Mouse (Mus musculus) bone marrow, adult 2 months (tissue): ENCODE measurements around the gene Thsd7a. TPM values are rescaled to one million over a fixed set of nuclear protein-coding genes. Genes with fewer than 3 reads are reported as not detected.

ENCODE experiments used
- H3K27ac ChIP-seq: fragments of 200-500 bp; 2 replicates; pipeline ENCODE4 v1.5.1; 2012; ENCODE audit warnings: low read depth, mild to moderate bottlenecking, control low read depth, inconsistent platforms, low read length; ENCODE audit not compliant: control insufficient read depth, poor library complexity, insufficient read depth
- H3K4me1 ChIP-seq: fragments of 200-500 bp; 2 replicates; pipeline ENCODE4 v1.6.1; 2011; ENCODE audit warnings: low read length; ENCODE audit not compliant: control insufficient read depth, insufficient read depth
- H3K4me3 ChIP-seq: fragments of 200-500 bp; replicated peaks from 2 replicates; pipeline ENCODE3; 2011; ENCODE audit warnings: mild to moderate bottlenecking, low read depth, low read length, control low read depth; ENCODE audit not compliant: control insufficient read depth
- CTCF ChIP-seq: fragments of 200-500 bp; IDR thresholded peaks from 2 replicates; pipeline ENCODE4 v1.5.1; 2011; ENCODE audit warnings: low read length, control low read depth; ENCODE audit not compliant: control insufficient read depth, insufficient read depth
- POLR2A ChIP-seq: fragments of 200-500 bp; IDR thresholded peaks from 2 replicates; pipeline ENCODE4 v1.6.1; 2011; ENCODE audit warnings: low read depth, mild to moderate bottlenecking, control low read depth, low read length, borderline replicate concordance; ENCODE audit not compliant: control insufficient read depth
- WGBS: fragments of 180-500 bp; shearing (Covaris S2); methylation state at CpG from one replicate; pipeline ENCODE4 v1.1.7; 2018; 5-methylcytosine and 5-hydroxymethylcytosine counted together
- polyA plus RNA-seq: library from polyadenylated mRNA; stranded (reverse); fragments of >200 nt; gene quantifications from 2 replicates; pipeline ENCODE4 v1.2.4, GENCODE M21; 2011; ENCODE audit warnings: low replicate concordance; ENCODE audit not compliant: missing spikeins, insufficient read depth, insufficient read length

Gene Thsd7a
- polyA plus RNA-seq, 1 experiment: 1.6 TPM

GRCm38 (mm10) chr6:12381136-12381778 lies 368.0 kb downstream of the Thsd7a start:
- Histone ChIP-seq H3K4me1 (no peaks in the 10 kb centered on the region), H3K4me3 (no peak overlapping the region), H3K27ac (no peak overlapping the region)
- TF ChIP-seq CTCF (no peak), POLR2A (no peak)
- 87% methylated on average over 6 of the region's 6 CpGs for WGBS

- Histone ChIP-seq H3K27ac (no peak overlapping the region), H3K4me3 (no peak overlapping the region), H3K4me1 (no peaks in the 10 kb centered on the region)
- 74% methylated on average over 2 of the region's 2 CpGs for WGBS
- no peak for TF ChIP-seq CTCF
- TF ChIP-seq POLR2A: no peak
These were observed 368.5 kb downstream of the Thsd7a start for GRCm38 (mm10) chr6:12380717-12381116.

- 20% methylated on average over 2 of the region's 2 CpGs for WGBS
These were observed 390.5 kb downstream of the Thsd7a start for GRCm38 (mm10) chr6:12358737-12359136.

GRCm38 (mm10) chr6:12353573-12353972 lies 395.6 kb downstream of the Thsd7a start:
- Histone ChIP-seq H3K27ac (no peak overlapping the region), H3K4me1 (no peaks in the 10 kb centered on the region), H3K4me3 (no peak overlapping the region)
- WGBS: 40% methylated on average over 2 of the region's 2 CpGs
- no peak for TF ChIP-seq POLR2A
- TF ChIP-seq CTCF: no peak

More at GRCm38 (mm10) chr6:12358737-12359136, 390.5 kb downstream of the Thsd7a start:
- TF ChIP-seq CTCF (no peak), POLR2A (no peak)
- H3K27ac ChIP-seq: no peak overlapping the region
- H3K4me3 ChIP-seq: no peak overlapping the region
- no peaks in the 10 kb centered on the region for H3K4me1 ChIP-seq

GRCm38 (mm10) chr6:12352165-12352719 lies 397.0 kb downstream of the Thsd7a start:
- no peaks in the 10 kb centered on the region for H3K4me1 ChIP-seq
- H3K27ac ChIP-seq: no peak overlapping the region
- TF ChIP-seq CTCF: no peak
- no peak for TF ChIP-seq POLR2A
- 78% methylated on average over 9 of the region's 9 CpGs for whole genome bisulfite sequencing
- H3K4me3 ChIP-seq: no peak overlapping the region

- WGBS: 27% methylated on average over 5 of the region's 5 CpGs
These were observed 398.5 kb downstream of the Thsd7a start for GRCm38 (mm10) chr6:12350753-12351152.

GRCm38 (mm10) chr6:12349105-12349759 lies 400.0 kb downstream of the Thsd7a start:
- TF ChIP-seq POLR2A: no peak
- no peak for TF ChIP-seq CTCF
- H3K27ac ChIP-seq: no peak overlapping the region

More at GRCm38 (mm10) chr6:12350753-12351152, 398.5 kb downstream of the Thsd7a start:
- TF ChIP-seq POLR2A (no peak), CTCF (no peak)
- Histone ChIP-seq H3K27ac (no peak overlapping the region), H3K4me1 (no peaks in the 10 kb centered on the region), H3K4me3 (no peak overlapping the region)

GRCm38 (mm10) chr6:12348667-12349066 lies 400.5 kb downstream of the Thsd7a start:
- no peaks in the 10 kb centered on the region for H3K4me1 ChIP-seq
- TF ChIP-seq POLR2A (no peak), CTCF (no peak)
- no peak overlapping the region for H3K27ac ChIP-seq
- no peak overlapping the region for H3K4me3 ChIP-seq

More at GRCm38 (mm10) chr6:12349105-12349759, 400.0 kb downstream of the Thsd7a start:
- 68% methylated on average over 3 of the region's 3 CpGs for WGBS
- Histone ChIP-seq H3K4me1 (no peaks in the 10 kb centered on the region), H3K4me3 (no peak overlapping the region)
